Mouse (Mus musculus) neural tube, embryonic 11.5 days (tissue): ENCODE data around the gene Mvd. TPM values are rescaled to one million over a fixed set of nuclear protein-coding genes. Genes with fewer than 3 reads are reported as not detected.
A peak's percentile ranks its signal among the peaks of the same experiment; 100 is the strongest.

Source experiments
- ATAC-seq: fragments of 200-750 bp; cut with Nextera tagmentation; 2 replicates; pipeline ENCODE4 v1.8.0; 2017; ENCODE audit warnings: moderate number of reproducible peaks, mild to moderate bottlenecking, moderate TSS enrichment, moderate library complexity; ENCODE audit not compliant: insufficient read depth, low FRiP score, low TSS enrichment
- DNase-seq: peaks from one replicate; pipeline ENCODE4 v3.0.0-alpha.2; 2015; ENCODE audit warnings: low spot score
- H3K27ac ChIP-seq: fragments of 300-500 bp; sonication (generic); 2 replicates; pipeline ENCODE4 v1.5.1; 2014; ENCODE audit warnings: low read depth, mild to moderate bottlenecking, low read length
- H3K27me3 ChIP-seq: fragments of 300-500 bp; sonication (generic); 2 replicates; pipeline ENCODE4 v1.6.1; 2014; ENCODE audit warnings: mild to moderate bottlenecking, low read length, mixed read lengths; ENCODE audit not compliant: control insufficient read depth, insufficient read depth
- H3K36me3 ChIP-seq: fragments of 300-500 bp; sonication (generic); 2 replicates; pipeline ENCODE4 v1.6.1; 2014; ENCODE audit warnings: mild to moderate bottlenecking, low read length, moderate library complexity, mixed read lengths; ENCODE audit not compliant: control insufficient read depth, insufficient read depth
- H3K4me1 ChIP-seq: fragments of 300-500 bp; sonication (generic); 2 replicates; pipeline ENCODE4 v1.6.1; 2014; ENCODE audit warnings: low read length, mixed read lengths; ENCODE audit not compliant: control insufficient read depth, insufficient read depth
- H3K4me2 ChIP-seq: fragments of 300-500 bp; sonication (generic); 2 replicates; pipeline ENCODE4 v1.6.1; 2014; ENCODE audit warnings: low read depth, mild to moderate bottlenecking, moderate library complexity
- H3K4me3 ChIP-seq: fragments of 300-500 bp; sonication (generic); 2 replicates; pipeline ENCODE4 v1.5.1; 2014; ENCODE audit warnings: low read depth, low read length
- H3K9ac ChIP-seq: fragments of 300-500 bp; sonication (generic); 2 replicates; pipeline ENCODE4 v1.6.1; 2014; ENCODE audit warnings: mild to moderate bottlenecking, low read length
- H3K9me3 ChIP-seq: fragments of 300-500 bp; sonication (generic); 2 replicates; pipeline ENCODE4 v1.6.1; 2016; ENCODE audit warnings: low read length; ENCODE audit not compliant: control insufficient read depth
- WGBS: fragments of 180-500 bp; shearing (Covaris S2); extraction: QIAGEN DNeasy Blood & Tissue Kit; methylation state at CpG from one replicate; pipeline ENCODE4 v1.1.7; 2014; 5-methylcytosine and 5-hydroxymethylcytosine counted together
- polyA plus RNA-seq: library from polyadenylated mRNA; unstranded; fragments of >200 nt; fragmentation: Nextera tagmentation; extraction: Ambion mirVana; gene quantifications from 2 replicates; pipeline ENCODE4 v1.2.1, GENCODE M21; 2014

Gene Mvd
- polyA plus RNA-seq, 1 experiment from 2014 or later: 58.5 TPM

- ATAC-seq (no peak), DNase-seq (peak; percentile 66)
- Histone ChIP-seq H3K4me1 (peaks cover 7% of the 10 kb centered on the region; the same call in 1 of the 2 replicates), H3K27me3 (no peaks in the 10 kb centered on the region), H3K9me3 (no peaks in the 10 kb centered on the region), H3K4me3 (peak overlapping the region; percentile 74), H3K9ac (peak overlapping the region; percentile 94), H3K4me2 (peak overlapping the region; percentile 57), H3K27ac (peak overlapping the region; percentile 96), H3K36me3 (peaks cover 3% of the 10 kb centered on the region; the same call in 1 of the 2 replicates)
- WGBS: 40% methylated on average over 19 of the region's 19 CpGs
Measured at GRCm38 (mm10) chr8:122444058-122444748, 981 bp upstream of the Mvd start.

GRCm38 (mm10) chr8:122442781-122443180, 441 bp downstream of the Mvd start:
- Histone ChIP-seq H3K27me3 (no peaks in the 10 kb centered on the region), H3K4me2 (peak overlapping the region; percentile 69), H3K4me1 (peaks cover 7% of the 10 kb centered on the region; the same call in 1 of the 2 replicates), H3K9ac (peak overlapping the region; percentile 74), H3K4me3 (peak overlapping the region; percentile 74), H3K9me3 (no peaks in the 10 kb centered on the region), H3K27ac (peak overlapping the region; percentile 76), H3K36me3 (peaks cover 8% of the 10 kb centered on the region)
- peak; percentile 40 for DNase-seq
- no peak; the same call in 1 of the 2 replicates for ATAC-seq
- under 1% methylated on average over 12 of the region's 12 CpGs for WGBS

- peak overlapping the region; percentile 74 for H3K4me3 ChIP-seq
- H3K4me2 ChIP-seq: peak overlapping the region; percentile 69
- no peak for ATAC-seq
- peak overlapping the region; percentile 76; the same call in 1 of the 2 replicates for H3K27ac ChIP-seq
- DNase-seq: no peak
- 18% methylated on average over 7 of the region's 7 CpGs for WGBS
- peaks cover 8% of the 10 kb centered on the region for H3K36me3 ChIP-seq
- H3K9ac ChIP-seq: peak overlapping the region; percentile 74
- no peaks in the 10 kb centered on the region for H3K9me3 ChIP-seq
- no peaks in the 10 kb centered on the region for H3K27me3 ChIP-seq
- peaks cover 7% of the 10 kb centered on the region; the same call in 1 of the 2 replicates for H3K4me1 ChIP-seq
Measured at GRCm38 (mm10) chr8:122442356-122442755, 866 bp downstream of the Mvd start.

- H3K4me1 ChIP-seq: peaks cover 7% of the 10 kb centered on the region; the same call in 1 of the 2 replicates
- DNase-seq: no peak
- H3K9me3 ChIP-seq: no peaks in the 10 kb centered on the region
- H3K36me3 ChIP-seq: peaks cover 13% of the 10 kb centered on the region
- H3K9ac ChIP-seq: no peak overlapping the region
- ATAC-seq: no peak
- no peak overlapping the region for H3K4me2 ChIP-seq
- WGBS: 86% methylated on average over 1 of the region's 1 CpGs
- no peak overlapping the region for H3K27ac ChIP-seq
- no peak overlapping the region for H3K4me3 ChIP-seq
- no peaks in the 10 kb centered on the region for H3K27me3 ChIP-seq
Measured at GRCm38 (mm10) chr8:122441326-122441725, 1.9 kb downstream of the Mvd start.

GRCm38 (mm10) chr8:122439336-122439735, 3.9 kb downstream of the Mvd start:
- DNase-seq (no peak), ATAC-seq (no peak)
- H3K27me3 ChIP-seq: no peaks in the 10 kb centered on the region
- no peak overlapping the region for H3K27ac ChIP-seq
- H3K4me3 ChIP-seq: no peak overlapping the region
- 96% methylated on average over 16 of the region's 16 CpGs for WGBS
- H3K36me3 ChIP-seq: peaks cover 18% of the 10 kb centered on the region
- no peak overlapping the region for H3K9ac ChIP-seq
- H3K9me3 ChIP-seq: no peaks in the 10 kb centered on the region
- H3K4me2 ChIP-seq: no peak overlapping the region
- H3K4me1 ChIP-seq: peaks cover 7% of the 10 kb centered on the region; the same call in 1 of the 2 replicates

- WGBS: 92% methylated on average over 13 of the region's 13 CpGs
- peaks cover 7% of the 10 kb centered on the region for H3K4me1 ChIP-seq
- ATAC-seq (no peak), DNase-seq (no peak)
- H3K4me3 ChIP-seq: no peak overlapping the region
- H3K27ac ChIP-seq: no peak overlapping the region
- H3K4me2 ChIP-seq: no peak overlapping the region
- H3K27me3 ChIP-seq: no peaks in the 10 kb centered on the region
- H3K9ac ChIP-seq: no peak overlapping the region
- H3K36me3 ChIP-seq: peaks cover 18% of the 10 kb centered on the region
- no peaks in the 10 kb centered on the region for H3K9me3 ChIP-seq
Measured at GRCm38 (mm10) chr8:122437708-122438331, 5.4 kb downstream of the Mvd start.

GRCm38 (mm10) chr8:122436586-122437125, 6.6 kb downstream of the Mvd start:
- no peak overlapping the region for H3K4me2 ChIP-seq
- 88% methylated on average over 20 of the region's 20 CpGs for WGBS
- H3K4me3 ChIP-seq: no peak overlapping the region
- H3K9ac ChIP-seq: no peak overlapping the region
- H3K27me3 ChIP-seq: no peaks in the 10 kb centered on the region
- H3K4me1 ChIP-seq: peaks cover 14% of the 10 kb centered on the region
- H3K36me3 ChIP-seq: peaks cover 18% of the 10 kb centered on the region
- H3K27ac ChIP-seq: no peak overlapping the region
- H3K9me3 ChIP-seq: no peaks in the 10 kb centered on the region
- no peak for ATAC-seq
- DNase-seq: no peak

GRCm38 (mm10) chr8:122436146-122436545, 7.1 kb downstream of the Mvd start:
- H3K4me1 ChIP-seq: peaks cover 14% of the 10 kb centered on the region
- no peak overlapping the region for H3K4me2 ChIP-seq
- H3K36me3 ChIP-seq: peaks cover 18% of the 10 kb centered on the region
- no peak overlapping the region for H3K27ac ChIP-seq
- ATAC-seq (no peak), DNase-seq (no peak)
- H3K9ac ChIP-seq: no peak overlapping the region
- no peak overlapping the region for H3K4me3 ChIP-seq
- no peaks in the 10 kb centered on the region for H3K9me3 ChIP-seq
- 94% methylated on average over 9 of the region's 9 CpGs for WGBS
- H3K27me3 ChIP-seq: no peaks in the 10 kb centered on the region
